Mouse (Mus musculus) heart, embryonic 15.5 days (tissue): ENCODE data around the gene Plppr5. TPM values are rescaled to one million over a fixed set of nuclear protein-coding genes. Genes with fewer than 3 reads are reported as not detected.

ENCODE experiments used
- ATAC-seq: fragments of 200-750 bp; cut with Nextera tagmentation; replicated peaks from 2 replicates; pipeline ENCODE4 v1.8.0; 2017; ENCODE audit warnings: low read depth, moderate TSS enrichment; ENCODE audit not compliant: insufficient number of reproducible peaks, insufficient read depth, low FRiP score
- H3K27ac ChIP-seq: fragments of 300-500 bp; sonication (generic); 2 replicates; pipeline ENCODE4 v1.5.1; 2015; ENCODE audit warnings: mild to moderate bottlenecking, inconsistent platforms
- H3K27me3 ChIP-seq: fragments of 300-500 bp; sonication (generic); 2 replicates; pipeline ENCODE4 v1.6.1; 2015; ENCODE audit warnings: inconsistent platforms
- H3K36me3 ChIP-seq: fragments of 300-500 bp; sonication (generic); 2 replicates; pipeline ENCODE4 v1.6.1; 2015; ENCODE audit warnings: mild to moderate bottlenecking, inconsistent platforms
- H3K4me1 ChIP-seq: fragments of 300-500 bp; sonication (generic); replicated peaks from 2 replicates; pipeline ENCODE4 v1.6.1; 2015; ENCODE audit warnings: inconsistent platforms
- H3K4me2 ChIP-seq: fragments of 300-500 bp; sonication (generic); 2 replicates; pipeline ENCODE4 v1.6.1; 2015; ENCODE audit warnings: inconsistent platforms, mild to moderate bottlenecking, moderate library complexity
- H3K4me3 ChIP-seq: fragments of 300-500 bp; sonication (generic); 2 replicates; pipeline ENCODE4 v1.5.1; 2015; ENCODE audit warnings: mild to moderate bottlenecking, inconsistent platforms
- H3K9ac ChIP-seq: fragments of 300-500 bp; sonication (generic); 2 replicates; pipeline ENCODE4 v1.6.1; 2015; ENCODE audit warnings: mild to moderate bottlenecking, inconsistent platforms
- H3K9me3 ChIP-seq: fragments of 300-500 bp; sonication (generic); replicated peaks from 2 replicates; pipeline ENCODE4 v1.6.1; 2016; ENCODE audit warnings: inconsistent platforms
- WGBS: fragments of 180-500 bp; shearing (Covaris S2); methylation state at CpG from one replicate; pipeline ENCODE4 v1.1.7; 2015; ENCODE audit warnings: mixed read lengths; 5-methylcytosine and 5-hydroxymethylcytosine counted together
- polyA plus RNA-seq: library from polyadenylated mRNA; unstranded; fragments of >200 nt; fragmentation: Nextera tagmentation; extraction: Ambion mirVana; gene quantifications from 2 replicates; pipeline ENCODE4 v1.2.1, GENCODE M21; 2015

The Plppr5 gene
- polyA plus RNA-seq, 1 experiment from 2014 or later = 2.8 TPM

DNA sequence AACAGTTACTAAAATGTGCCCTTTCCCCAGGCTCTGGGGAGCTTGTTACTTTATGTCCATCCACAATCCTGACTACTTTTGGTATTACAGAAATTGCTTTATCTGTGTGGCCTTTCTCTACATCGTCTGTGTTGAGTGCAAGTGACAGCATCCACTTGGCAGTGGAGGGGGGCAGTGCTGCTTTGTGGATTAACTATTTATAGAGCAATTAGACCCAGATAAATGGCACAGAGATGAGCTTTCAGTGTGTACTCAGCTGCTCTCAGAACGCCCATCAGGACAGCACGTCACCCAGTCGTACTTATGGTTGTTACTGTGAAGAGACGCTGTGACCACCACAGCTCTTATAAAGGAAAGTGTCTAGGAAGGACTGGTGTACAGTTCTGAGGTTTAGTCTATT, 36.8 kb downstream of the Plppr5 start:
- no peaks in the 10 kb centered on the region for H3K36me3 ChIP-seq
- peaks cover 19% of the 10 kb centered on the region for H3K4me1 ChIP-seq
- no peaks in the 10 kb centered on the region for H3K27me3 ChIP-seq
- no peaks in the 10 kb centered on the region for H3K9me3 ChIP-seq
- peak; percentile 78 for ATAC-seq
- no peak overlapping the region for H3K9ac ChIP-seq
- H3K27ac ChIP-seq = peak overlapping the region; percentile 80
- 34% methylated on average over 5 of the region's 5 CpGs for WGBS
- no peak overlapping the region for H3K4me3 ChIP-seq
- peak overlapping the region; percentile 27; the same call in 1 of the 2 replicates for H3K4me2 ChIP-seq

DNA sequence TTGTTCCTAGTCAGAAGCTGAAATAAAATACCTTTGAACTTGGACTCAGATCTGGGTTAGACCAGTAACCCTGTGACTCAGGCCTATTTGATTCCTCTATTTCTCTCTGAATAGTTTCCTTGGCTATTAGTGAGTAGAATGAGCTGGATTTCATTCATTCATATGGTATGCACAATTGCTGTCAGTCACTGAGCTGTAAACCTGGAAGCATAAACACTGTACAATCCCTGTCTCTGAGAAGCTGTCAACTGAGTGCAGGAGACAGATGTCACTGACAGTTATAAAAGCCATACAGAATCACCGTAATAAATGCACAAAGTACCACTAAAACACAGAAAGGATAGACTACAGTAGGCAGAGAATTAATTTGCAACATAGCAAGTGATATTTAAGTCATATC, 40.2 kb downstream of the Plppr5 start:
- no peak for ATAC-seq

DNA sequence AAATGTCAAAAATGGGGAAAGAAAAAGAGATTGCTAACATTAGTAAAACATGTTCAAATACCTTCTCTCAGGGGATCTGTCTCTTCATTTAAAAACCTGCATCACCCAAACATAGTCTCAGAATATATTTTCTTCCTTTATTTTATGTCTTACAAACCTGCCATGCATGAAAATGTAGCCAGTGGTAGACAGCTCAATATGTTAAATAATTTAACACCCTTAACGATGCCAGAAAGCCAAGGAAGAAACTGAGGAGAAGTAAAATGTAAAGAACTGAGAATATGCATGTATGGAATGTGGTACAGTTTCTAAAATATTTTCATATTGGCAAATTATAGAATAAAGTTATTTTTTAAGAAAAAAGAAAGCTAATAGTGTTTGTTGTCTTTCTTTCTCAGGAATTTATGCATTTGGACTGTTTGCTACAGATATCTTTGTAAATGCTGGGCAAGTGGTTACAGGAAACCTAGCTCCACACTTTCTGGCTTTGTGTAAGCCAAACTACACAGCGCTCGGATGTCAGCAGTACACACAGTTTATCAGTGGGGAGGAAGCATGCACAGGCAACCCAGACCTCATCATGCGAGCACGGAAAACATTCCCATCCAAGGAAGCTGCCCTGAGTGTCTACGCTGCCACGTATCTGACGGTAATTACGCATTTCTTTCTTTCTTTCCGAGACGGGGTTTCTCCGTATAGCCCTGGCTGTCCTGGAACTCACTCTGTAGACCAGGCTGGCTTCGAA, 50.8 kb downstream of the Plppr5 start:
- Histone ChIP-seq H3K27ac (no peak overlapping the region), H3K4me2 (no peak overlapping the region), H3K27me3 (no peaks in the 10 kb centered on the region), H3K4me3 (no peak overlapping the region), H3K36me3 (no peaks in the 10 kb centered on the region), H3K9ac (no peak overlapping the region), H3K9me3 (no peaks in the 10 kb centered on the region), H3K4me1 (no peaks in the 10 kb centered on the region)
- no peak for ATAC-seq
- WGBS = 84% methylated on average over 13 of the region's 13 CpGs

More for the DNA sequence above, 40.2 kb downstream of the Plppr5 start:
- WGBS = 62% methylated on average over 1 of the region's 1 CpGs
- peaks cover 15% of the 10 kb centered on the region for H3K4me1 ChIP-seq
- H3K9ac ChIP-seq = no peak overlapping the region
- H3K9me3 ChIP-seq = no peaks in the 10 kb centered on the region
- no peaks in the 10 kb centered on the region for H3K27me3 ChIP-seq
- no peak overlapping the region for H3K27ac ChIP-seq
- no peak overlapping the region for H3K4me3 ChIP-seq
- H3K4me2 ChIP-seq = no peak overlapping the region
- no peaks in the 10 kb centered on the region for H3K36me3 ChIP-seq

DNA sequence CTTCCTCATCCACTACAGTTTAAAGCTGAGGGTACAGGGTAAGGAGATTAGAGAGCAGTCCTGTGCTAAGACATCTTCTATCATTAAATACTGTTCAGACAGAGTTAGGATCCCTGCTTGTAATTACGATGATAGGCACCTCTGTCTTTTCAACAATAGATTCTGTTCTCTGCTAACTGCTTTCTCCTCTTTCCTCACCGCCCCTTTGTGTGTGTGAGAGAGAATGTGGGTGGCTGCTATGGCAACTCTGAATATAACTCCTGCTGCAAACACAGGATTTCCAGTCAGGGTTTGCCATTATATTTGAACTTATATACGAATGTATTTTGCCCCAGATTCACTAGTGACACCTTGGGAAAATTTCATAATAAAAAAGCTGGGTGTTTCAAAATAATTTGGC, 54.2 kb downstream of the Plppr5 start:
- 76% methylated on average over 3 of the region's 3 CpGs for WGBS

DNA sequence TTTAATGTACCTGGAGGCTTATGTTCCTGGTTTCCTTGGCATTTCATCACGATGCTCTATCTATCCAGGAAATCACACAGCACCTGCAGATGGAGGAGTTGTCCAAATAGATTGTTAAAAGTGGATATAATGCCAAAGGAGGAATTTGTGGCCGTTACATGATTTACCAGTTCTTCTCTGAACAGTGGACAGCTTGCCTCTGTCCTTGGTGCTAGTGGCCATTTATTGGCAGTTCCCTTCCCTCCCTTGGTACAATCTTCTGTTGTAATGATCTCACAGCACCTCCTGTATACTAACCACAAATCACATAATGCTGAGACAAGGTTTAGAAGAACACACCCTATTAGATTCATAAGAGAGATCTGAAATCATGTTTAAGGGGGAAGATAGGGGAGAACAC, 55.7 kb downstream of the Plppr5 start:
- ATAC-seq = no peak
- Histone ChIP-seq H3K27ac (no peak overlapping the region), H3K4me1 (peaks cover 16% of the 10 kb centered on the region), H3K36me3 (no peaks in the 10 kb centered on the region), H3K4me3 (no peak overlapping the region), H3K4me2 (no peak overlapping the region), H3K9me3 (no peaks in the 10 kb centered on the region), H3K9ac (no peak overlapping the region), H3K27me3 (no peaks in the 10 kb centered on the region)
- 43% methylated on average over 2 of the region's 2 CpGs for WGBS

More for the DNA sequence above, 54.2 kb downstream of the Plppr5 start:
- Histone ChIP-seq H3K9ac (no peak overlapping the region), H3K4me1 (peaks cover under 1% of the 10 kb centered on the region; the same call in 1 of the 2 replicates), H3K4me3 (no peak overlapping the region), H3K4me2 (no peak overlapping the region), H3K27me3 (no peaks in the 10 kb centered on the region), H3K36me3 (no peaks in the 10 kb centered on the region), H3K9me3 (no peaks in the 10 kb centered on the region), H3K27ac (no peak overlapping the region)
- ATAC-seq = no peak

DNA sequence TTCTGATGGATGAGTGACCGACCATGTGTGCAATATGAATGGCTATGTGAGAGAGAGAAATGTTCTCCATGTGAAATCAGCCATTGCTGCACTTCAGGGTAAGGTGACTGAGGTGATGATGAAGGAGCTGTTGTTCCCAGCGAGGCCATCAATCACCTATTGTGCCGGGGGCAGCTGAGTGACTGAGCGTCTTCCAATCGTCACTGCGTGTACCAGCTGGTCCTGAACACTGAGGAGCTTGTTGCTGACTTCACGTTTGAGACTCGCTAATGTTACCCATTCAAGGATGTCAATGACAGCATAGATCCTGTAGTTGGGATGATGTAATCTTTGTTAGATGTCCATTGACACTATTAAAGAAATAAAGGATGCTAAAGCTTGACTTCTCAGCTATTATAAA, 74.0 kb downstream of the Plppr5 start:
- H3K4me2 ChIP-seq = no peak overlapping the region
- no peaks in the 10 kb centered on the region for H3K36me3 ChIP-seq
- no peak overlapping the region for H3K27ac ChIP-seq
- no peaks in the 10 kb centered on the region for H3K9me3 ChIP-seq
- no peaks in the 10 kb centered on the region for H3K4me1 ChIP-seq
- H3K4me3 ChIP-seq = no peak overlapping the region
- no peaks in the 10 kb centered on the region for H3K27me3 ChIP-seq
- H3K9ac ChIP-seq = no peak overlapping the region
- no peak for ATAC-seq
- WGBS = 60% methylated on average over 8 of the region's 8 CpGs

DNA sequence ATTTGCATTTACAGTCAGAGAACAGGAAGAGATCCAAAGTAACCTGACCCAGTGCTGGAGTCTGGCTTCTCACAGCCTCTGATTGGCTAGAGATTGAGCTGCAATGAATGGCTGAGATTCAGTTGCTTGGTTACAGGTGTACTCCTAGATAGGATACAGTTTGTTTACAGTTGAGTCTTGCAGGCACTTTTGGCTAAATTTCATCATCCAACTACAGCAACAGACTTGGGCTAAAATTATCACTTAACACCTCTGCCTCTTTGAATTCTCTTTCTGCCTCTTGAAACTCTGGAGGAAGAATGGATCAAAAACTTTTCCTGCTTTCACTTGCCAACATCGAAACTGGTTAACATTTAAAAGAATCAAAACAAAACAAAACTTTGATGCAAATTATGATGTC, 89.7 kb downstream of the Plppr5 start:
- H3K36me3 ChIP-seq = no peaks in the 10 kb centered on the region
- no peak overlapping the region for H3K4me3 ChIP-seq
- no peak overlapping the region for H3K27ac ChIP-seq
- no peaks in the 10 kb centered on the region for H3K4me1 ChIP-seq
- WGBS = 65% methylated on average over 1 of the region's 1 CpGs
- ATAC-seq = no peak; the same call in 1 of the 2 replicates
- H3K4me2 ChIP-seq = no peak overlapping the region
- no peaks in the 10 kb centered on the region for H3K9me3 ChIP-seq
- no peak overlapping the region for H3K9ac ChIP-seq
- no peaks in the 10 kb centered on the region for H3K27me3 ChIP-seq

DNA sequence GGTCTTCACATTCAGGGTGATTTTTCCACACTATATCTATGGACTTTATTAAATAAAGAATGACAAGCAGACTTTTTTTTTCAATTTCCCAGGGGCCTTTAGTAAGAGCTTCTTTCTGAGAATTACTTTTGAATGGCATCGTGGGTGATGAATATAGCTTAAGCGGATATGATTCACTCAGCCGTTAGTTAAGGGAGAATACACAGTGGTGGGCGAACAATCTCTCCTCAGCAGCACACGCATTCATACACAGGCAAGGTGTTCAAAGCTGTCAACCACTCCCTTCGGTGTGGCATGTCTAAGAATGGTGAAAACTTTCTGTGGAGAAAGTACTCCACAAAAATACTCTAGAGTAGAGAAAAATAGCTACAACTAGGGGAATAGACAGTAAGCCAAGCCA, 104.6 kb downstream of the Plppr5 start:
- no peaks in the 10 kb centered on the region for H3K4me1 ChIP-seq
- H3K4me3 ChIP-seq = no peak overlapping the region
- H3K27me3 ChIP-seq = no peaks in the 10 kb centered on the region
- ATAC-seq = no peak
- 92% methylated on average over 6 of the region's 6 CpGs for WGBS
- no peak overlapping the region for H3K9ac ChIP-seq
- no peaks in the 10 kb centered on the region for H3K9me3 ChIP-seq
- H3K36me3 ChIP-seq = no peaks in the 10 kb centered on the region
- no peak overlapping the region for H3K4me2 ChIP-seq
- no peak overlapping the region for H3K27ac ChIP-seq

DNA sequence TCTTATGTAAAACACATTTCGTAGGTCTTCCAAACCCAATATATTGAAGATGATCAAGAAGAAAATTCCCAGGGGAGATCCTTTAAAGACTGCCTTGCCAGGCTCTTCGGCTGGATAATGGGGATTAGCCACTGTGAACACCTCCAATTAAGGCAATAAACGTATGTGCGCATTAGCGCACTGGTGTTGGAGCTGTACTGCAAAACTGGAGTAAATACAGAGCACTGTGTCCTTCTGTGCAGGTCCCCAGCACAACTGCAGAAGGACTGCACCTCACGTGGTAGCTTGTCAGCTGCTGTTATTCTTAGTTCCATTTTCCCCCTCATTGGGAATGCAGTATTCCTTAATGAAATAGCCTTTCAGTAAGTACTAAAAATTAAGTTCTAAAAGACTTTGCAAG, 110.0 kb downstream of the Plppr5 start:
- Histone ChIP-seq H3K9me3 (no peaks in the 10 kb centered on the region), H3K9ac (no peak overlapping the region), H3K4me2 (no peak overlapping the region), H3K27ac (no peak overlapping the region), H3K27me3 (no peaks in the 10 kb centered on the region), H3K4me3 (no peak overlapping the region), H3K4me1 (no peaks in the 10 kb centered on the region), H3K36me3 (no peaks in the 10 kb centered on the region)
- ATAC-seq = no peak
- WGBS = 80% methylated on average over 6 of the region's 6 CpGs

DNA sequence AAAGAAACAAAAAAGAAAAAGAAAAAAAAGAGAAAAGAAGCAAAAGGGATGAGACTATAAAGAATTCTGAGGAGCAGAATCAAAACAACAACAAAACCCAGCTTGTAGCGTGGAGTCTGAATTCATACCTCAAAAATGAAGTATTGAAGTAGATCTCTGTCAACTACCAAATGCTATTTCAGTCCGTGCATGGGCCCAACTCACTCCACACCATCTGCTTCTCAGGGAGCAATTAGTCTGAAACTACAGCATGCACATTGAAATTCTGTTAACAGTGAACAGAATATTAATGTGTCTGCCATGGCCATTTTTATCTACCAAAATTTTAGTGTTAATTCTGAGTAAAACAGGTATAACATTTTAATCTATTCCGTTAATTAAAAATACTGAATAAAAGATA, 111.4 kb downstream of the Plppr5 start:
- no peak overlapping the region for H3K4me2 ChIP-seq
- no peak overlapping the region for H3K9ac ChIP-seq
- H3K9me3 ChIP-seq = no peaks in the 10 kb centered on the region
- H3K4me1 ChIP-seq = no peaks in the 10 kb centered on the region
- ATAC-seq = no peak
- no peaks in the 10 kb centered on the region for H3K27me3 ChIP-seq
- H3K36me3 ChIP-seq = no peaks in the 10 kb centered on the region
- H3K27ac ChIP-seq = no peak overlapping the region
- H3K4me3 ChIP-seq = no peak overlapping the region
- 84% methylated on average over 3 of the region's 3 CpGs for WGBS

DNA sequence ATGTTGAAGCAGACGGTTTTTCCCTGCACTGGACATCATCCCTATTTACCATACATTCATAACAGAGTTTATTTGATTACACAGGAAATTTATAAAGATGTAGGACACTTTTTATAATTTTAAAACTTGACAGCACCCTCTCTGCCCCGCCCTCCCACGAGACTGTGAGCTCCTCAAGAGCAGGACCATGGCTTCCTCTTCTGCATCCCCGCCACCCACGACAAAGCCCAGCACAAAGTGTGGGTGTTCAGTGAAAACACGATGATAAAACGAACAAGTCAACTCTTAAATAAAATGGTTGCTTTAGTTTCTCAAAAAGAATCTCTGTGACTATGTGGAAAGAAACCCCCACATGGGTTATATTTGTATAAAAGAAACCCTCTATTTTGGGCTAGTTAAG, 112.0 kb downstream of the Plppr5 start:
- WGBS = 84% methylated on average over 7 of the region's 7 CpGs

DNA sequence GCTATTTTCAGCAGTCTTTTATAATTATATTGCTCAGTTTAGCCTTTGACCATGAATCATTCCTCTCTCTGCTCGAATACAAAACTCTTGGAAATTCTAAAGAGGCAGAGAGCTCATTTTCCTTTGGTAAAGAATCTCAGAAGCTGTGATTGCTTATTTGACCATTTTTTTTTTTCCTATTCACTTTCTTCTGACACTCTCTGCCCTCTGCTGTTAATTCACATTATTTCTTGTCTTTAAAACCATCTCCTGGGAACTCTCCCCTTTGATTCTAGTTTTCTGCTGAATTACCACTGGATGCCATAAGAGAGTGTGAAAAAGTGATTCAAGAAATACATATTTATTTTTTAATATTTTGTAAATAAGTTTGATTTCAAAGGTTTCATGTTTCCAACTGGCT, 120.1 kb downstream of the Plppr5 start:
- no peak for ATAC-seq
- Histone ChIP-seq H3K4me1 (0 out of 2 replicates have a peak, but pooled peaks cover 3% of the 10 kb centered on the region), H3K36me3 (no peaks in the 10 kb centered on the region), H3K4me3 (no peak overlapping the region), H3K27me3 (no peaks in the 10 kb centered on the region), H3K4me2 (no peak overlapping the region), H3K9me3 (no peaks in the 10 kb centered on the region), H3K9ac (no peak overlapping the region), H3K27ac (no peak overlapping the region)
- WGBS = 52% methylated on average over 1 of the region's 1 CpGs

More for the DNA sequence above, 112.0 kb downstream of the Plppr5 start:
- no peak overlapping the region for H3K9ac ChIP-seq
- H3K4me2 ChIP-seq = no peak overlapping the region
- no peaks in the 10 kb centered on the region for H3K9me3 ChIP-seq
- H3K27me3 ChIP-seq = no peaks in the 10 kb centered on the region
- H3K4me1 ChIP-seq = no peaks in the 10 kb centered on the region
- H3K27ac ChIP-seq = no peak overlapping the region
- no peak overlapping the region for H3K4me3 ChIP-seq
- no peaks in the 10 kb centered on the region for H3K36me3 ChIP-seq
- no peak for ATAC-seq
